Mouse (Mus musculus) adrenal gland, adult (tissue): Measurements from ENCODE around the gene Skint2.

Source experiments
- DNase-seq, 2 experiments: peaks; one replicate each; pipeline ENCODE4 v3.0.0; 2022 to 2023; ENCODE audit warnings: low spot score in 1 of 2; ENCODE audit not compliant: inconsistent age in 2 of 2

The Skint2 gene

GRCm38 (mm10) chr4:112556894-112557293 lies at the start of gene Skint2:
Gene Skint2, plus strand, starts transcription at chr4:112557194.
- no peak for DNase-seq
